Comparison of ENCODE assay signal across 22 mouse cellular contexts in the genomic region with DNA sequence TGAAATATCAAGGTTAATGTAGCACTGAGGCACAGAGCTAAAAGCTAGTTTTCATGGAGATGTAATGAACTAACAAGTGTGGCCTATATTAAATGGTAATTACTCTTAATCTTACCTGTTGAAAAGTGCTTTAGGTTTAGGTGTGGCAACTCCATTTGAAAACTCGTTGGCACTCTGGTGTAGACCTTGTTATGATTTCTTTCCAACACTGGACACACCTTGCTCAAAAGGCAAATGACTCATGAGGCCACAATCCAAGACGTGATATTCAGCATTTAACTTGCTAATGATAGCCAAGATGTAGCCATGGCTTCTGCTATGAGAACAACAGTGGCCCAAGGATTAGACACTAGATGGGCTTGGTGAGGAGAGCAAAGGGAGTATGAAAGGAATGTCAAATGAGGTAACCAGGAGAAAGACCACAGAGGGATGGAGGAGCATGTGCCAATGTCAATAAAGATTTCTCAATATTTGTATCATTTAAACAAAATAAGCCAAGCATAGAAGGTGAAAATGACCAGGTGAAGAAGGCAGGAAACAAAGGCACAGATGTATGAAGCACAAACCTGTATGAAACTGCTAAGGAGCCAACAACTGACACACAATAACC.
"Had no signal": no experiment of that assay in that cellular context is flagged by ENCODE, and none has a peak within 500 bp of the region (broad histone marks: within the 10 kb centered on the region; RNA-seq: fewer than 3 reads in every experiment).

No protein-coding gene starts in this region.

- H3K36me3 ChIP-seq: intestine, embryonic 15.5 days; limb, embryonic 12.5 days; limb, embryonic 15.5 days; liver, embryonic 15.5 days; lung, embryonic 15.5 days; midbrain, embryonic 15.5 days; neural tube, embryonic 15.5 days; stomach, embryonic 15.5 days had no signal

- DNase-seq: kidney, adult 11 months; kidney, adult 9 months; kidney, postnatal 14 days; kidney, postnatal 4 days; left cerebral cortex, postnatal 4 days; right cerebral cortex, adult 18-20 months; right cerebral cortex, postnatal 14 days; right cerebral cortex, postnatal 4 days; spleen, adult 18-20 months; thymus, adult 18-20 months; thymus, postnatal 4 days had no signal

- H3K9me3 ChIP-seq: intestine, embryonic 15.5 days; limb, embryonic 15.5 days; liver, embryonic 15.5 days; lung, embryonic 15.5 days; midbrain, embryonic 15.5 days; neural tube, embryonic 15.5 days; stomach, embryonic 15.5 days had no signal

- H3K27me3 ChIP-seq: intestine, embryonic 15.5 days; limb, embryonic 12.5 days; limb, embryonic 15.5 days; liver, embryonic 15.5 days; lung, embryonic 15.5 days; midbrain, embryonic 12.5 days; midbrain, embryonic 15.5 days; neural tube, embryonic 12.5 days; neural tube, embryonic 15.5 days; stomach, embryonic 15.5 days had no signal

- H3K4me2 ChIP-seq: intestine, embryonic 15.5 days; limb, embryonic 12.5 days; limb, embryonic 15.5 days; liver, embryonic 15.5 days; lung, embryonic 15.5 days; midbrain, embryonic 12.5 days; midbrain, embryonic 15.5 days; neural tube, embryonic 12.5 days; neural tube, embryonic 15.5 days; stomach, embryonic 15.5 days had no signal

- H3K4me1 ChIP-seq: intestine, embryonic 15.5 days; limb, embryonic 12.5 days; limb, embryonic 15.5 days; liver, embryonic 15.5 days; lung, embryonic 15.5 days; midbrain, embryonic 12.5 days; midbrain, embryonic 15.5 days; neural tube, embryonic 12.5 days; neural tube, embryonic 15.5 days; stomach, embryonic 15.5 days had no signal

- H3K4me3 ChIP-seq: intestine, embryonic 15.5 days; limb, embryonic 12.5 days; limb, embryonic 15.5 days; liver, embryonic 15.5 days; lung, embryonic 15.5 days; midbrain, embryonic 12.5 days; midbrain, embryonic 15.5 days; neural tube, embryonic 12.5 days; neural tube, embryonic 15.5 days; stomach, embryonic 15.5 days had no signal

- H3K9ac ChIP-seq: intestine, embryonic 15.5 days; limb, embryonic 12.5 days; limb, embryonic 15.5 days; liver, embryonic 15.5 days; lung, embryonic 15.5 days; midbrain, embryonic 12.5 days; midbrain, embryonic 15.5 days; neural tube, embryonic 12.5 days; neural tube, embryonic 15.5 days; stomach, embryonic 15.5 days had no signal

- ATAC-seq: intestine, embryonic 15.5 days; midbrain, embryonic 15.5 days had no signal

- H3K27ac ChIP-seq: intestine, embryonic 15.5 days; limb, embryonic 12.5 days; limb, embryonic 15.5 days; liver, embryonic 15.5 days; lung, embryonic 15.5 days; macrophage; midbrain, embryonic 12.5 days; midbrain, embryonic 15.5 days; neural tube, embryonic 12.5 days; neural tube, embryonic 15.5 days; stomach, embryonic 15.5 days had no signal
